Mouse (Mus musculus) cerebellum, adult 2 months (tissue): ENCODE data around the gene Thsd4. TPM values are rescaled to one million over a fixed set of nuclear protein-coding genes. Genes with fewer than 3 reads are reported as not detected.
A peak's percentile ranks its signal among the peaks of the same experiment; 100 is the strongest.
"Not testable (repeated sequence)": the region's sequence is repeated elsewhere in the genome, so short reads cannot be mapped to it uniquely, and the experiment has no call there.

Source experiments
- DNase-seq, 2 experiments: peaks; one replicate each; pipeline ENCODE4 v3.0.0; 2021
- H3K27ac ChIP-seq: fragments of 200-500 bp; 2 replicates; pipeline ENCODE4 v1.5.1; 2012; ENCODE audit warnings: low read length, control low read depth, inconsistent platforms; ENCODE audit not compliant: insufficient read depth
- H3K27me3 ChIP-seq: fragments of 200-500 bp; 2 replicates; pipeline ENCODE4 v1.6.1; 2012; ENCODE audit warnings: inconsistent platforms, mild to moderate bottlenecking, low read length, moderate library complexity; ENCODE audit not compliant: control insufficient read depth, insufficient read depth
- H3K4me1 ChIP-seq: fragments of 200-500 bp; 2 replicates; pipeline ENCODE4 v1.6.1; 2011; ENCODE audit warnings: low read length; ENCODE audit not compliant: control insufficient read depth, insufficient read depth
- H3K4me3 ChIP-seq: fragments of 200-500 bp; replicated peaks from 2 replicates; pipeline ENCODE3; 2011; ENCODE audit warnings: mild to moderate bottlenecking, low read depth, low read length, control low read depth; ENCODE audit not compliant: insufficient read depth
- CTCF ChIP-seq: fragments of 200-500 bp; IDR thresholded peaks from 2 replicates; pipeline ENCODE4 v1.5.1; 2011; ENCODE audit warnings: low read depth, mild to moderate bottlenecking, control low read depth, low read length, moderate library complexity, borderline replicate concordance; ENCODE audit not compliant: insufficient read depth
- POLR2A ChIP-seq: fragments of 200-500 bp; IDR thresholded peaks from 2 replicates; pipeline ENCODE4 v1.6.1; 2011; ENCODE audit warnings: low read length, control low read depth, borderline replicate concordance; ENCODE audit not compliant: insufficient read depth
- WGBS: fragments of 180-500 bp; shearing (Covaris S2); methylation state at CpG from one replicate; pipeline ENCODE4 v1.1.7; 2018; 5-methylcytosine and 5-hydroxymethylcytosine counted together
- polyA plus RNA-seq: library from polyadenylated mRNA; depleted of rRNA; stranded (reverse); fragments of >200 nt; gene quantifications from 2 replicates; pipeline ENCODE4 v1.2.3, GENCODE M21; 2012

Thsd4 gene
- polyA plus RNA-seq, 1 experiment: 2.7 TPM

GRCm38 (mm10) chr9:60275410-60276159, 246.3 kb downstream of the Thsd4 start:
- WGBS: 39% methylated on average over 12 of the region's 12 CpGs
- H3K4me1 ChIP-seq: no peaks in the 10 kb centered on the region
- DNase-seq: peak; percentile 42 to 57
- no peaks in the 10 kb centered on the region for H3K27me3 ChIP-seq
- no peak overlapping the region for H3K27ac ChIP-seq
- TF ChIP-seq CTCF: peak; percentile 80
- no peak for TF ChIP-seq POLR2A
- H3K4me3 ChIP-seq: no peak overlapping the region

DNA sequence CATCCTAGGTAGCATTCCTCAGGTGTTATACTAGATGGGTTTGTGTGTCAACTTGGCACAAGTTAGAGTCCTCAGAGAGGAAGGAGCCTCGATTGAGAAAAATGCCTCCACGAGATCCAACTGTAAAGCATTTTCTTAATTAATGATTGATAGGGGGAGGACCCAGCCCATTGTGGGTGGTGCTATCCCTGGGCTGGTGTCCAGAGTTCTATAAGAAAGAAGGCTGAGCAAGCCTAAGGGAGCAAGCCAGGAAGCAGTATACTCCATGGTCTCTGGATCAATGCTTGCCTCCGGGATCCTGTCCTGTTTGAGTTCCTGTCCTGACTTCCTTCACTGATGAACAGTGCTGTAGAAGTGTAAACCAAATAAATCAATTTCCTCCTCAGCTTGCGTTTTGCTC, 247.3 kb downstream of the Thsd4 start:
- H3K4me1 ChIP-seq: no peaks in the 10 kb centered on the region
- TF ChIP-seq CTCF (no peak), POLR2A (no peak)
- H3K27me3 ChIP-seq: no peaks in the 10 kb centered on the region
- DNase-seq: no peak
- WGBS: 81% methylated on average over 4 of the region's 4 CpGs
- no peak overlapping the region for H3K4me3 ChIP-seq
- no peak overlapping the region for H3K27ac ChIP-seq

- not testable (repeated sequence) for H3K4me3 ChIP-seq, DNase-seq, H3K27me3 ChIP-seq, H3K4me1 ChIP-seq, H3K27ac ChIP-seq
- WGBS: 93% methylated on average over 8 of the region's 8 CpGs
Observed at GRCm38 (mm10) chr9:60272345-60272744, 249.5 kb downstream of the Thsd4 start.

- no peaks in the 10 kb centered on the region for H3K27me3 ChIP-seq
- 92% methylated on average over 2 of the region's 2 CpGs for WGBS
- H3K4me3 ChIP-seq: no peak overlapping the region
- no peaks in the 10 kb centered on the region for H3K4me1 ChIP-seq
- no peak for DNase-seq
- H3K27ac ChIP-seq: no peak overlapping the region
- TF ChIP-seq POLR2A: no peak
- no peak for TF ChIP-seq CTCF
Observed at GRCm38 (mm10) chr9:60271940-60272339, 249.9 kb downstream of the Thsd4 start.

DNA sequence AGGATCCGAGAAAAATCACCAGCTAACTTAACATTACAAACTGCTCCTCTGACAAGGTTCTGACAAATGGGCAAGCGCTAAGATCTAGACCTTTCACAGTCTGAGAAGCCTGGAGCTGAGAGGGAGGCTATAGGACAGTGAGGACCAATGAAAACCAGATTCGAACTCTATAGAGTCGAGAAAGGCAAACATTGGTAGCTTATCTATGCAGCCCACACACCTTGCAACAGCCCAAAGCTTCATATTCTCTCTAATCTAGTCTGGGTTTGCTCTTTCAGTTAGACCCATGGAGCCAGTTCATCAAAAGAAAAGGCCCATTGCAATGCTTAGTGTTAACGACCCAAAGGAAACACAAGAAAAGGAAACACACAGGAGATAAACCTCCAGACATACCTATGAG, 252.0 kb downstream of the Thsd4 start:
- Histone ChIP-seq H3K4me3 (no peak overlapping the region), H3K27me3 (no peaks in the 10 kb centered on the region), H3K4me1 (0 out of 2 replicates have a peak, but pooled peaks cover under 1% of the 10 kb centered on the region), H3K27ac (no peak overlapping the region)
- TF ChIP-seq CTCF (no peak), POLR2A (no peak)
- DNase-seq: no peak
- WGBS: 91% methylated on average over 5 of the region's 5 CpGs

- TF ChIP-seq POLR2A (no peak), CTCF (no peak)
Observed at GRCm38 (mm10) chr9:60267273-60267626, 254.6 kb downstream of the Thsd4 start.

DNA sequence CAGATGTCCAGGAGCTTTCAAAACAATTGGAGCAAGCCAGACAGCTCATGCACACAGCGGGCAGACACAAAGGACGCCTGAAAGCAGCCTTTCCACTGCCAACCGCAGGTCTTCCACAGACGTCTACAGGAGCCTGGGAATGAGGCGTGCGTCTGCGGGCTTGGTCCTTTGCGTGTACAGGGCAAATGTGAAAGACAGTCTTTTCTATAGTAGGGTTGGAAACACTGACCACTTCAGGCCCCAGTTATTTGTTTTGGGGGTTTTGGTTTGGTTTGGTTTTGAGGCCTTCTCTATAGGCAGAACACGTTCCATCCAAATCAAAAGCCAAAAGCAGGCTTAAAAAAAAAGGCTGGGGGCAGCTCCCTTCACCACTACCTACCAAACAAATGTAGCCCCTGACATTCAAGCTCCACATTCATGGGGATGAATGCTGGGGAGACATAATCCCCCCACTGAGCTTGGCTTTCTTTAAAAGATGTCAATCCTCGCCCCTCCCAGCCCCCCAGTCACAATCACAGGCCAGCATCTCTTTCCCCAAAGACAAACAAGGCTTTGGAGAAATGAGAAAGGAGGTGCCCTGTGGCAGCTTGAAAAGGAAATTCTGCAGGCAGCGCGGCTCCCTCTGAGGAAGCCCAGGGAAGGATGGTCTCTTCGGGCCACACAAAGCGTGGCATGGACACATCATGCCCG, 255.1 kb downstream of the Thsd4 start:
- no peaks in the 10 kb centered on the region for H3K27me3 ChIP-seq
- peaks cover 4% of the 10 kb centered on the region; the same call in 1 of the 2 replicates for H3K4me1 ChIP-seq
- no peak for DNase-seq
- H3K4me3 ChIP-seq: no peak overlapping the region
- H3K27ac ChIP-seq: no peak overlapping the region
- TF ChIP-seq CTCF (no peak), POLR2A (no peak)
- 81% methylated on average over 15 of the region's 15 CpGs for WGBS

More at GRCm38 (mm10) chr9:60267273-60267626, 254.6 kb downstream of the Thsd4 start:
- no peak for DNase-seq
- Histone ChIP-seq H3K27me3 (no peaks in the 10 kb centered on the region), H3K27ac (no peak overlapping the region), H3K4me1 (peaks cover 4% of the 10 kb centered on the region; the same call in 1 of the 2 replicates), H3K4me3 (no peak overlapping the region)
- 47% methylated on average over 5 of the region's 5 CpGs for WGBS

- 43% methylated on average over 10 of the region's 10 CpGs for WGBS
- Histone ChIP-seq H3K27ac (no peak overlapping the region), H3K4me3 (no peak overlapping the region), H3K4me1 (peaks cover 4% of the 10 kb centered on the region), H3K27me3 (no peaks in the 10 kb centered on the region)
- DNase-seq: peak; percentile 12 to 26
- TF ChIP-seq CTCF (no peak), POLR2A (no peak)
Observed at GRCm38 (mm10) chr9:60264586-60265325, 257.1 kb downstream of the Thsd4 start.
